8 mouse cellular contexts compared by ENCODE assay signal in the genomic region with DNA sequence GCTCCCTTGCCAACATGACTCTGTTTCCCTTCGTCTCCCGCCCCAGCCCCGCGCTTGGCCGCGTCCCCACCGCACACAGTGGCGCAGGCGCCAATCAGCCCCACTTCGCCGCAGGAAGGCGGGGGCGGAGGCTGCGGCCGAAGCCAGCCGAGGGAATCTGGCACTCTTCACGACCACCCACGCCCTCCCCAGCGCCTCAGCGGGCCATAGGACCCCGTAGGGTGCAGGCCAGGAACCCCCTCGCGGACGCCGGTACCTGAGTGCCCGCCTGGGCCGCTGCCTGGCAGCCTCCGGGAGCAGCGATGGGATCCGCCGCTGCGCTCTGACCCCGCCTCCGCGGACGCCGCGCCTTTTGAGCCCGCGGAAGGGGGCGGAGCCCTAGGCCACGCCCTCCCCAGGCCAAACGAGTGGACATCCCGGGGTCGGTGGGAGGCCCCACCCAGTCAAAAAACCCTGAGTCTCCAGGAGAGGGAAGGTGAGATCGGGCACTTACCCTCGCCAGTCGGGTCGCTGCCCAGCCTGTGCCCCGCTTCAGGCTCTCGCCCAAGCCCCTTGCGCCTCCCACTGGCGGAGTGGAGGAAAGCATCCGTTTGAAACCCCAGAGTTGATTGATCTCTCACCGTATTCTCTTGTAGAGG. TPM values are rescaled to one million over a fixed set of nuclear protein-coding genes. Genes with fewer than 3 reads are reported as not detected.
DNase-seq lines count a peak whose midpoint lies in the region; ATAC-seq and TF ChIP-seq lines count a peak whose summit lies in the region.

Pdlim7 (minus strand) TSS at position 566 of the 638 bp plus-strand sequence.

- no peaks in the 10 kb centered on the region for H3K27me3 ChIP-seq in forebrain, embryonic 14.5 days (replicated peaks; ENCODE audit: control insufficient read depth, insufficient read depth, low read length)
- no peaks in the 10 kb centered on the region for H3K27me3 ChIP-seq in neural tube, embryonic 14.5 days (ENCODE audit: control insufficient read depth, insufficient read depth, low read length)

- under 1% methylated on average over 55 of the region's 55 CpGs for WGBS in forebrain, embryonic 14.5 days
- WGBS in large intestine, adult 2 months, result under 1% methylated on average over 55 of the region's 55 CpGs
- under 1% methylated on average over 52 of the region's 55 CpGs for WGBS in neural tube, embryonic 14.5 days

- peak; percentile 76 for ATAC-seq in forebrain, embryonic 14.5 days
- peak; percentile 77 for ATAC-seq in neural tube, embryonic 14.5 days (ENCODE audit: low read depth)

- peaks cover 14% of the 10 kb centered on the region; the same call in 1 of the 2 replicates for H3K36me3 ChIP-seq in ES-E14 (ENCODE audit: control insufficient read depth, insufficient read depth, low read length, poor library complexity, severe bottlenecking)
- H3K36me3 ChIP-seq in forebrain, embryonic 14.5 days (ENCODE audit: control insufficient read depth, insufficient read depth, low read length), result peaks cover 14% of the 10 kb centered on the region
- H3K36me3 ChIP-seq in neural tube, embryonic 14.5 days (ENCODE audit: control insufficient read depth, insufficient read depth, low read length), result peaks cover 4% of the 10 kb centered on the region; the same call in 1 of the 2 replicates

- peak within 1 kb of the TSS; percentile 89 for H3K9ac ChIP-seq in ES-E14 (ENCODE audit: insufficient read depth, low read depth, low read length, poor library complexity, severe bottlenecking)
- H3K9ac ChIP-seq in forebrain, embryonic 14.5 days (ENCODE audit: low read length), result peak within 1 kb of the TSS; percentile 84
- peak within 1 kb of the TSS; percentile 92 for H3K9ac ChIP-seq in neural tube, embryonic 14.5 days (replicated peaks; ENCODE audit: low read depth, low read length)

- H3K4me1 ChIP-seq in ES-E14 (ENCODE audit: control insufficient read depth in 2 of 2, insufficient read depth in 2 of 2, low read length in 2 of 2, poor library complexity in 1 of 2), result peaks cover 5 to 32% of the 10 kb centered on the region in 2 experiments
- peaks cover 25% of the 10 kb centered on the region for H3K4me1 ChIP-seq in forebrain, embryonic 14.5 days (ENCODE audit: control insufficient read depth, insufficient read depth, low read length)
- H3K4me1 ChIP-seq in neural tube, embryonic 14.5 days (ENCODE audit: control insufficient read depth, insufficient read depth, low read length), result peaks cover 23% of the 10 kb centered on the region

- intact Hi-C loops in heart, postnatal 10 days (cut with DNase I), result loop anchor here (1.0 to 2.0 kb wide), 2 partner anchors 40 to 92 kb away; no protein-coding TSS in a partner anchor

- H3K27ac ChIP-seq in ES-E14 (ENCODE audit: insufficient read depth, low read depth, low read length, poor library complexity, severe bottlenecking), result peak within 1 kb of the TSS; percentile 23; the same call in 1 of the 2 replicates
- peak within 1 kb of the TSS; percentile 86; the same call in 1 of the 2 replicates for H3K27ac ChIP-seq in forebrain, embryonic 14.5 days (ENCODE audit: low read depth, low read length)
- H3K27ac ChIP-seq in neural tube, embryonic 14.5 days (ENCODE audit: low read depth, low read length), result peak within 1 kb of the TSS; percentile 68

- H3K9me3 ChIP-seq in ES-E14 (ENCODE audit: control insufficient read depth, insufficient read depth, low read depth, low read length), result no peaks in the 10 kb centered on the region
- no peaks in the 10 kb centered on the region for H3K9me3 ChIP-seq in forebrain, embryonic 14.5 days (replicated peaks; ENCODE audit: control insufficient read depth, low read length)
- H3K9me3 ChIP-seq in neural tube, embryonic 14.5 days (ENCODE audit: control insufficient read depth, low read length), result no peaks in the 10 kb centered on the region

- in situ Hi-C loops in ES-E14 (cut with MboI; ENCODE audit: low sequenced_read_pairs in 2 of 2, unreplicated experiment in 2 of 2), result no loop called here

- peak; percentile 72 for DNase-seq in ES-E14 (ENCODE audit: low read depth, low spot score)
- DNase-seq in cerebellum, adult 11 months, result peak; percentile 88
- DNase-seq in forebrain, embryonic 14.5 days (ENCODE audit: low spot score), result peak; percentile 84
- DNase-seq in heart, postnatal 10 days, result peak; percentile 93 to 94
- DNase-seq in large intestine, adult 2 months (ENCODE audit: low read depth, low spot score), result no peak
- peak; percentile 87 to 90 for DNase-seq in lung, adult 18-20 months
- peak; percentile 96 for DNase-seq in testis, postnatal 10 days (ENCODE audit: low spot score)

- H3K4me3 ChIP-seq in ES-E14 (ENCODE audit: insufficient read depth in 1 of 2, low read depth in 1 of 2, low read length in 2 of 2, poor library complexity in 1 of 2, severe bottlenecking in 1 of 2), result peak within 1 kb of the TSS; percentile 88
- H3K4me3 ChIP-seq in forebrain, embryonic 14.5 days (ENCODE audit: low read depth, low read length), result peak within 1 kb of the TSS; percentile 75
- H3K4me3 ChIP-seq in neural tube, embryonic 14.5 days (ENCODE audit: low read depth, low read length), result peak within 1 kb of the TSS; percentile 78

- peak within 1 kb of the TSS; percentile 96 for H3K4me2 ChIP-seq in forebrain, embryonic 14.5 days (ENCODE audit: low read length)
- peak within 1 kb of the TSS; percentile 97 for H3K4me2 ChIP-seq in neural tube, embryonic 14.5 days (ENCODE audit: low read depth, low read length)

TF ChIP-seq in ES-E14, 5 proteins besides CTCF, POLR2A, EP300 and RAD21:
- TF ChIP-seq MAFK (IDR thresholded peaks at IDR 0.05; ENCODE audit: insufficient read depth, low read depth, low read length), result no peak
- peak; percentile 60; the same call in 1 of the 2 replicates for TF ChIP-seq HCFC1 (IDR thresholded peaks at IDR 0.05; ENCODE audit: borderline replicate concordance, insufficient read depth, low read length)
- TF ChIP-seq ZNF384 (IDR thresholded peaks at IDR 0.05; ENCODE audit: low read depth, low read length), result no peak
- TF ChIP-seq CHD2 (IDR thresholded peaks at IDR 0.05; ENCODE audit: low read depth, low read length), result no peak
- no peak for TF ChIP-seq ZC3H11A (IDR thresholded peaks at IDR 0.05; ENCODE audit: borderline replicate concordance, low read depth, low read length)

RNA-seq across cellular contexts. Expression of gene Pdlim7, which starts in this region (rescaled TPM):
- 46.7 and 58.2 TPM in 2 replicates for total RNA-seq in ES-E14 (2012; rRNA removed)
- polyA plus RNA-seq in forebrain, embryonic 14.5 days (2014; fragmentation: Nextera tagmentation; extraction: Ambion mirVana), result 124 and 127 TPM in 2 replicates
- 10 to 100 TPM; 63.6 to 74.2 TPM for total RNA-seq in heart, postnatal 10 days (2021)
- 72.4 and 77.3 TPM in 2 replicates for polyA plus RNA-seq in large intestine, adult 2 months (2012; rRNA removed)
- polyA plus RNA-seq in neural tube, embryonic 14.5 days (2014; fragmentation: Nextera tagmentation; extraction: Ambion mirVana), result 142 and 163 TPM in 2 replicates

Comparison
In these comparisons a context has a peak if more than half of its experiments do, and no peak if none do; other contexts are left out.
1. H3K27ac ChIP-seq: peak in every context shown above with its lines; median percentile 86 in forebrain, embryonic 14.5 days; 68 in neural tube, embryonic 14.5 days; 23 in ES-E14.